Mouse (Mus musculus): ENCODE results near the gene Dcaf1.

Gene Dcaf1

DNA sequence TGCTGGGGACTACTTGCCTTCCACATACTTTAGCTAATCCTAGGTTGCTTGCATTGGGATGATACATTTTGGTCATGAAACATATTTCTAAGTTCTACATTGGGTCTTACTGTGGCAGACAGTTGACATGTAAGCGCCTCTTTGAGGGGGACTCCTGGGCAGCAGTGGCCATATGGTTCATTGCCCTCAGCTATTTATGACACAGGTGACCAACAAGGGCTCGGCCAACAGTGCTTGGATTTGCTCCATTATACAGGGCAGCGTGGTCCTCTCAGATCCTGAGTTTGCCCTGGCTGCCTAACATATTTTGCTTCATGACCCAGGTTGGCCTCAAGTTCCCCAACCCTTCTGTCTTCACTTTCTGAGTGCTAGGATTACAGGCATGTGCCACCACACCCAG, 55.0 kb downstream of the Dcaf1 start:
- DNase-seq (ENCODE audit: low read depth in 2 of 2, low spot score in 2 of 2): no peak

DNA sequence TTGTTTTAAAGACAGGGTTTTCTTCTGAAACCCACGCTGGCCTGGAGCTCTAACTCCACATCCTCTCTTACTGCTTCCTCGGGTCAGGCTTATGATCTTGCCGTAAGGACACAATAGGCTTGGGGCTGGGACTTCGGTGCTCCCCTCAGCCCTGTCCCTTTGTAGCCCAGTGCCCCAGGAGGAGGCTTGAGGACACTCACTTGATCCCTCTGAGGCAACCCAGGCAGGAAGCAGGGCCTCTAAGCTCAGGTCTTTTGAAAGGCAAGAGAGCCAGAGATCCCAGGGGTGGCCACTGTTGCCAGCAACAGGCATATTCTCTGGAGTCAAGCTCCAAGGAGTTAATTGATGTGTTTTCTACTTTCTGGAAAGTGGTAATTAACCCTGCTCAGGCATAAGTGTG, 57.8 kb downstream of the Dcaf1 start:
- no peak for DNase-seq (ENCODE audit: low read depth in 2 of 2, low spot score in 2 of 2)

DNA sequence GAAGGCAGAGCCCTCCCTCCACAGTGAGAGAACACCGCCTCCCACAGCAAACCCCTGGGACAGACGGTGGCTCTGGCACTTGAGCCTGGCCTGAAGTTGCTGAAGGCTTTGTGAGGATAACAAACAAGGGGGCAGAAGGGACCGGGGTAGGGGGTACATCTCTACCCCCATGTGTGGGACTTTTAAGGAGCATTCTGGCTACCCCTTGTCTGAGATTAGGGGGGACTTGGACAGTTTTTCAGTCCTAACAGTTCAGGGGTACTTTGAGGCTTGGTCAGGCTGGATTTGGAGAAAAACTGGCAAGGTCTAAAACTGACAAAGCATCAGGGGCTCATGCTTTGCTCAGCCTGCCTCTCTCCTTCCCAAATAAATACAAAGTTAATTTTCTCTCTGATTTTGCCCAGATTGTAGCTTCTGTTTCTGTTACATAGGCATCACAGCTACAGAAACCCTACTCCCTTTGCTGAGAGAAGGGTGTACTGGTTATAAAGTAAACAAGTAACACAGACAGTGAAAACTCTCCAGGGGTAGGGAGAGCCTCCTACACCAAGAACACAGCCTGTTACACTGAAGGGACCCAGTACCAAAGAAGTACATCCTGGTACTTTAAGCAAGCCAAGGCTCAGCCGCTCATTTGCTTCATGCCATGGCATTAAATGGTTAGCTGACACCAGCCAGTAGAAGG, 59.5 kb downstream of the Dcaf1 start:
- no peak for DNase-seq (ENCODE audit: low read depth in 2 of 2, low spot score in 2 of 2)

DNA sequence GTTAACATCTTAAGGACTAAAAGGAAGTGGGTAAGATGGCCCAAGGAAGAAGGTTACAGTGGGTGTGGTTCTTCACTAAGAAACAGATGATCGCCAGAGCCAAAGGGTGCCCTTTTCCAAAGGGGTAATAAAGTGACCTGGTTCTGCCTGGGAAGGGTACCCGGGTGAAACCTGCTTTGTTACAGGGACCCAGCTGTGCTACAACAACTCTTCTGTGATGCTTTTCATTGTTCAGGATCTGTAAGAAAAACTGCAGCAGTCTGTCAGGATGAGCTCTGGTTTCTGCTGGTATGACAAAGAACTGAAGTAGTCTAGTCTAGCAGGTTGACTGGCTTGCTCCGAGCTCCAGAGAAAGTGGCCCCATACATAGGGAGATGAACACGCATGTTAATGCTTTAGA, 60.5 kb downstream of the Dcaf1 start:
- DNase-seq (ENCODE audit: low read depth in 2 of 2, low spot score in 2 of 2): no peak

DNA sequence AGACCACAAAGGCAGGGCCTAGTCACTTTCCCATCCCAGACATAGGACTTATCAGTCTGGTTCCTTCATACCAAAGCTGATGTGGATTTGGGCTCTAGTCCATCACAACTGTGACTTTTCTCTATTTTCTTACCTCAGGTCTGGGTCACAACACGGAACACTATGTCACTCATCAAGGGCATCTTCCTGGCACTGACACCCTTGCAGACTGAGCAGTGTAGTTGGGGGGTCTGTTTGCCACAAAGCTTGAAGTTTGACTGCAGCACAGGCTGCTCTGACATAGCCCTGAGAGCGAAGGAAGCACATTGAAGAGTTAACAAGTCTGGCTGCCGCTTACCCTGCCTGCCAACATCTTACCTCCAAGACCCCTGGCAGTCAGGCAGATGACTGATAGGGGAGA, 61.4 kb downstream of the Dcaf1 start:
- no peak for DNase-seq (ENCODE audit: low read depth in 2 of 2, low spot score in 2 of 2)

GRCm38 (mm10) chr9:106884306-106884705, 62.6 kb downstream of the Dcaf1 start:
- DNase-seq (ENCODE audit: low read depth in 2 of 2, low spot score in 2 of 2): no peak

GRCm38 (mm10) chr9:106884996-106885900, 63.6 kb downstream of the Dcaf1 start:
- no peak for DNase-seq (ENCODE audit: low read depth in 2 of 2, low spot score in 2 of 2)

DNA sequence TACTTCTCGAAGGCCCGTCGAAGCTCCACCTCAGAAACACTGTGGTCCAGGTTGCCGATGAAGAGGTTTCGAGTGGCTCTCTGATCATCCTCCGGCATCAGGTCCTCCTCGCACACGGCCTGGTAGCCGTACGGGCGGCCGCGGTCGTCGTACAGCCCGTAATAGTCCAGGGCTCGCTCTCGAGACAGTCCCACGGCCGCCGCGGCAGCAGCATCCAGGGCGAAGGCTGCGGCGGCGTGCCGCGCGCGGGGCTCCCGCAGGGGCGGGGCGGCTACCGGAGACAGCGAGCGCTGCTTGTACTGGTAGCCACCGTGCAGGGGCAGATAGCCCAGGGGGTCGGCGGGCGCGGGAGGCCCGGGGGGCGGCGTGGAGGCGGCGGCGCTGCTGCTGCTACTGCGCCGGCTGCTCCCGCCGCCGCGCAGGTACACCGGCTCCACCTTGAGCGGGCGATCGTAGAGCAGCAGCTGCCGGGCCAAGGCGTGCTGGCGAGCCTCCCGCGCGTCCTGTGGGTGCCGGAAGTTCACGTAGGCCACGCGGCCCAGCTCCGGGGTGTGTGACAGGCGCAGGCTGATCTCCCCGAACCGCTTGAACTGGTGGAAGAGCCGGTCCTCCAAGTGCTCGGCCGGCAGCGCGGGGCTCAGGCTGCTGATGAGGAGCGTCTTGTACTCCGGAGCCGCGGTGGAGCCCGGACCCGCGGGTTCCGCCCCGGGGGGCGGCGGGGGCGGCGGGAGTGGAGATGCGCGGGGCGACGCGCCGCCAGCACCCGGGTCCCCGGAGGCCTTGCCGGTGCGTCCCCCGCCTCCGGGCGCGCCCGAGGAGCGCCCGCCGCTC, 64.4 kb downstream of the Dcaf1 start:
- peak; percentile 43 to 46 for DNase-seq (ENCODE audit: low read depth in 2 of 2, low spot score in 2 of 2)

- peak; percentile 96 to 97 for DNase-seq (ENCODE audit: low read depth in 2 of 2, low spot score in 2 of 2)
Observed at GRCm38 (mm10) chr9:106886828-106887702, 65.4 kb downstream of the Dcaf1 start, which contains the start of gene Rbm15b. Gene Rbm15b (minus strand): TSS chr9:106887428.

- DNase-seq (ENCODE audit: low read depth in 2 of 2, low spot score in 2 of 2): no peak
Observed at GRCm38 (mm10) chr9:106888346-106888745, 66.7 kb downstream of the Dcaf1 start.

GRCm38 (mm10) chr9:106889321-106889720, 67.6 kb downstream of the Dcaf1 start:
- DNase-seq (ENCODE audit: low read depth in 2 of 2, low spot score in 2 of 2): no peak

GRCm38 (mm10) chr9:106890496-106891240, 69.0 kb downstream of the Dcaf1 start:
- DNase-seq (ENCODE audit: low read depth in 2 of 2, low spot score in 2 of 2): no peak

GRCm38 (mm10) chr9:106891341-106891741, 69.7 kb downstream of the Dcaf1 start:
- no peak for DNase-seq (ENCODE audit: low read depth in 2 of 2, low spot score in 2 of 2)

DNA sequence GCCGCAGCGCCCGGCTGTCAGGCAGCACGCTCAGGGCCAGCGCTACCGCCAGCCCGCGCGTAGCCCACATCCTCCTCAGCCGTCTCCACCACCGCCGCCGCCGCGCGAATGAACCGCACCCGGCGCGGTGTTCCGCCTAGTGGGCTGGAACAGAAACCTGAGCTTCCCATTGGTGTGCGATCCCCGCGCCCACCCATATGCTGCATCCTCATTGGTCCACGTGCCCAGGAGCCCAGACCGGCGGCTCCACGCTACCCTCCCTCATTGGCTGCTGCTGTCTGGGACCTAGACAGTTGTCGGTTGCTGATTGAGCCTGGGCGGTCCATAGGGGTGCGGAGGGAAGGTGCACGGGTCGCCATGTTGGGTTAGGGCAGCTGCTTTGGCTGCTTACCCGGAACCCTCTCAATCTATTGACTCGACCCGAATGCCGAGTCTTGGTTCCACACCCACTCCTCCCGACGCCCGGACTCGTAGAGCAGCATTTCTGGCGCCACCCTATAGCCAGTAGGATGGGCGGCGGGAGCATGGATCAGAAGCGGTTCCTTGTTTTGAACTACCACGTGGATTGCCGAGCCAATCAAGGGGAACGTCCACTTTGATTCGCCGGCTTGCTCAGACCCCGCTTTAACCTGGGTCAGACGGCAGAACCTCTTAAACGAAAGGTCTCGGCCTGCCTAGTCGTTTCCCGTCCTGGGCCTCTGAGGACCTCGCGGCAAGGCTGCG, 70.3 kb downstream of the Dcaf1 start, which contains the start of gene Manf:
TSS of gene Manf (minus strand) at position 151 of the 723 bp plus-strand sequence.
- DNase-seq (ENCODE audit: low read depth in 2 of 2, low spot score in 2 of 2): peak; percentile 95 to 97

DNA sequence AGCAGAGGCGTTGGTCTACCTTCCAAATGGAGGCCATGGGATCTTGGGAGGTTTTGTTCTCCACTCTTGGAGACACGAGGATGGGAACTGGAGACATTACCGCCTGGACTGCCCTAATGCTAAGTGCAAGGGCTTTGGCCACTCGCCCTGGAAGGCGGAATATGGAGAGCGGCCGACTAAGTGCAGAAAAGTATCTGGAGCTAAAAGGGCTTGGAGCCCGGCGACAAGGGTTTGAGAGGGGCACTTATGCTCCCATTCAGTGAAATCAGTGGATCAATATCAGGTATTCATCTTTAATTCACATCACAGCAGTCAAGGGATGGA, 70.8 kb downstream of the Dcaf1 start:
- no peak for DNase-seq (ENCODE audit: low read depth in 2 of 2, low spot score in 2 of 2)

- DNase-seq (ENCODE audit: low read depth in 2 of 2, low spot score in 2 of 2): no peak
Observed at GRCm38 (mm10) chr9:106893327-106893726, 71.7 kb downstream of the Dcaf1 start.

DNA sequence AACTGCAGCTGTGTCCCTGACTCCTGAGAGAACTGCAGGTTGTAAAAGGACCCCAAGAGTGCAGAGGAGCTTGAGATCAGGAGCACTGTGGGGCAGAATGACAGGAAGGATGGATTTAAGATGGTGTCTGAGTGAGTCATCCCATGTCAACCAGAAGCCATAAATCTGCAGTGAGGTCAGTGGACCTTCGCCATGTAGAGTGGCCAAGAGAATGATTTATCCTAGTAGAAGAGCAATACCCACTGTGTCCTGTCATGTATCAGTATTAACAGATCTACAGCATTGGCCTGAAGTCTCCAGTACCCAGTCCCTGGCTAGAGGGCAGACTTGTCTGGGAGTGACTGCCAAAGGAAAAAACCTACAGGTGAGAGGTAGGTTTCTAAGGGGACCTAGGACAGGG, 77.2 kb downstream of the Dcaf1 start:
- DNase-seq (ENCODE audit: low read depth in 2 of 2, low spot score in 2 of 2): no peak

DNA sequence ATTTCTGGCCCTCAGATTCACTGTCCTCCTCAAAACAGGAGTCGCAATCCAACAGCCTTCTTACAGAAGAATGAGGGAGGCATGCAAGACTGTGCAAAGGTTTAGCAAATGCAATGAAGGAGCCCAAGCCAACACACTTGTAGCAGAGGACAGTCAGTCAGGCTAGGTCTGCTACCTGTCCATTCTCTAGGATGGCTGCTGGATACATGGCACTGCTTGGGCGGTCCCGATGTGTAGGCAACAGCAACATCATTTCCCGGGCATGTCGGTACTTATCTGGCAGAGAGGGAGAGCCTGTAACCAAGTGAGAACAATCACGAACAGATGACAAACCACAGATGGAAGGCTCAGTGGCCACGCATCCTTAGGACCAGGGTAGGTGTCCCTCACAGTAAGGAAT, 79.9 kb downstream of the Dcaf1 start:
- no peak for DNase-seq (ENCODE audit: low read depth in 2 of 2, low spot score in 2 of 2)

DNA sequence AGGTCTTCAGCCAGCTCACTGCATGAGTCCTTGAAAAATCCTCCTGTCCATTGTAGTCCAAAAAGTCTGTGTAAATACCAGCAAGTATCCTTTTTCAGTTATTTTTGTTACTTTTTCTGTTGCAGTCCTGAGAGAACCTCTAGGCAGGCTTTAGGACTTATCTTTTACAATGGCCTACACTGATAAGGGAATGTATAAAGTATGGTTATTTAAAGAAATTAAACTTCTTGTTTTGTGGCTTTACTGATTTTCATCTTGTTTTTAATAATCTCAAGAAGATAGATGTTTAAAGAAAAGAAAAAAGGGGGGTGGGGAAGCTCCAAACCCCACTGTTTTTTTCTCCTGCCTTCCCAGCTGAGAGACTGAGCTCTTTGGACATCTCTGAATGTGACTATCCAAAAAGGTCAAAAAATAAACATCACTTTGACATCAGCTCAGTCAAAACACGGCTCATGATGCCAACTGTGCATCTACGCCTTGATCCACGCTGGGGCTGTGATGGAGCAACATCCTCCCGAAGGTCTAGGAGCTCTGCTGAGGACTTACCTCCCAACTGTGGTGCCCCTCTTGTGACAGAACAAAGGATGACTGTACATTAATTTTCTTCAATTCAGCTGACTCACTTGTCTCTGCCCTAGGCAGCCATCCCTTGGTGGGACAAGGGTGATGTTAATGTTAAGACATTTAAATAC, 81.6 kb downstream of the Dcaf1 start:
- no peak for DNase-seq (ENCODE audit: low read depth in 2 of 2, low spot score in 2 of 2)
